In genomic region chr13:41474365-41474764, GRCm38 (mm10) we compare ENCODE assay signal across 19 mouse cellular contexts. TPM values are rescaled to one million over a fixed set of nuclear protein-coding genes. Genes with fewer than 3 reads are reported as not detected.
A peak's percentile ranks its signal among the peaks of the same experiment; 100 is the strongest.
DNase-seq lines count a peak whose midpoint lies in the region.
"Had no signal": no experiment of that assay in that cellular context is flagged by ENCODE, and none has a peak within 500 bp of the region (broad histone marks: within the 10 kb centered on the region; RNA-seq: fewer than 3 reads in every experiment).

No protein-coding gene starts in this region.

- H3K9me3 ChIP-seq in heart, embryonic 10.5 days = no peaks in the 10 kb centered on the region
- H3K9me3 ChIP-seq: G1E had no signal

- intact Hi-C loops in heart, postnatal 25 days (cut with DNase I) = no loop called here

- peak; percentile 20 for DNase-seq in heart, embryonic 10.5 days (ENCODE audit: low spot score)
- DNase-seq in heart, postnatal 25 days (ENCODE audit: low spot score) = no peak
- DNase-seq in fat pad, adult 2 months (ENCODE audit: extremely low read depth, low read depth, low spot score) = peak; percentile 83
- peak; percentile 82 for DNase-seq in gonadal fat pad, adult 2 months (ENCODE audit: low read depth)
- DNase-seq in ovary, postnatal 14 days (ENCODE audit: low spot score) = no peak
- no peak for DNase-seq in ovary, postnatal 10 days (ENCODE audit: low spot score)
- DNase-seq: adrenal gland, adult 2 months; adrenal gland, adult 8-10 months; adrenal gland, postnatal 10 days; adrenal gland, postnatal 14 days; adrenal gland, postnatal 25 days; adrenal gland, postnatal 36 days; B cell, adult 2 months; cerebellum, adult 11 months; cerebellum, adult 11-12 months; cerebellum, adult 18-20 months had no signal

- H3K27me3 ChIP-seq in heart, embryonic 10.5 days (ENCODE audit: insufficient read depth, poor library complexity, severe bottlenecking) = peaks cover 34% of the 10 kb centered on the region
- H3K27me3 ChIP-seq: CH12.LX, Patski had no signal

- H3K36me3 ChIP-seq in heart, embryonic 10.5 days = no peaks in the 10 kb centered on the region
- H3K36me3 ChIP-seq: G1E had no signal

- WGBS in heart, embryonic 10.5 days = 80% methylated on average over 5 of the region's 5 CpGs

- no peak overlapping the region for H3K4me3 ChIP-seq in heart, embryonic 10.5 days

- no peak overlapping the region for H3K27ac ChIP-seq in heart, embryonic 10.5 days

- no peaks in the 10 kb centered on the region for H3K4me1 ChIP-seq in heart, embryonic 10.5 days

RNA-seq across cellular contexts. Expression of gene Nedd9, which starts 12.8 kb away (rescaled TPM):
- polyA plus RNA-seq in heart, embryonic 10.5 days (2016; fragmentation: Nextera tagmentation; extraction: Ambion mirVana) = 14.7 and 15.8 TPM in 2 replicates
- total RNA-seq in heart, postnatal 25 days (2021) = 10 to 100 TPM; 23.3 to 28.2 TPM
- 28.2 and 30.1 TPM in 2 replicates for polyA plus RNA-seq in gonadal fat pad, adult 2 months (2012; rRNA removed)
- polyA plus RNA-seq: G1E had no signal

Comparison
In these comparisons a context has a peak if more than half of its experiments do, and no peak if none do; other contexts are left out.
1. DNase-seq: peak in heart, embryonic 10.5 days (single experiment), fat pad, adult 2 months (single experiment) and gonadal fat pad, adult 2 months (single experiment); none in heart, postnatal 25 days (single experiment), ovary, postnatal 14 days (single experiment) and ovary, postnatal 10 days (single experiment).